8 mouse cellular contexts compared by ENCODE assay signal in genomic region chr4:120188651-120189161, GRCm38 (mm10). TPM values are rescaled to one million over a fixed set of nuclear protein-coding genes. Genes with fewer than 3 reads are reported as not detected.
DNase-seq lines count a peak whose midpoint lies in the region; ATAC-seq and TF ChIP-seq lines count a peak whose summit lies in the region.
"Had no signal": no experiment of that assay in that cellular context is flagged by ENCODE, and none has a peak within 500 bp of the region (broad histone marks: within the 10 kb centered on the region; RNA-seq: fewer than 3 reads in every experiment).

No protein-coding gene starts in this region.

- H3K9me3 ChIP-seq in G1E (replicated peaks): peaks cover 86% of the 10 kb centered on the region
- H3K9me3 ChIP-seq in stomach, embryonic 16.5 days (replicated peaks; ENCODE audit: control insufficient read depth, low read length): no peaks in the 10 kb centered on the region
- H3K9me3 ChIP-seq: limb, embryonic 12.5 days had no signal

- H3K9ac ChIP-seq in stomach, embryonic 16.5 days (ENCODE audit: low read length): no peak overlapping the region
- H3K9ac ChIP-seq: limb, embryonic 12.5 days had no signal

- no peaks in the 10 kb centered on the region for H3K27me3 ChIP-seq in G1E (ENCODE audit: insufficient read depth, low read length)
- no peaks in the 10 kb centered on the region for H3K27me3 ChIP-seq in stomach, embryonic 16.5 days (ENCODE audit: control insufficient read depth, insufficient read depth, low read length)
- H3K27me3 ChIP-seq: limb, embryonic 12.5 days had no signal

- H3K36me3 ChIP-seq in G1E (replicated peaks): no peaks in the 10 kb centered on the region
- no peaks in the 10 kb centered on the region for H3K36me3 ChIP-seq in stomach, embryonic 16.5 days (ENCODE audit: control insufficient read depth, insufficient read depth, low read length)
- H3K36me3 ChIP-seq: limb, embryonic 12.5 days had no signal

- no peaks in the 10 kb centered on the region for H3K4me1 ChIP-seq in G1E (ENCODE audit: insufficient read depth, low read depth, low read length)
- peaks cover 7% of the 10 kb centered on the region for H3K4me1 ChIP-seq in stomach, embryonic 16.5 days (ENCODE audit: control insufficient read depth, insufficient read depth, low read length)

- H3K4me2 ChIP-seq in stomach, embryonic 16.5 days (ENCODE audit: low read depth, low read length): no peak overlapping the region
- H3K4me2 ChIP-seq: limb, embryonic 12.5 days had no signal

- no peak for DNase-seq in G1E (ENCODE audit: low spot score)
- DNase-seq in adrenal gland, adult 2 months: peak; percentile 94
- DNase-seq in fibroblast of lung, adult 2 months (ENCODE audit: low read depth): peak; percentile 89
- DNase-seq in layer of hippocampus, adult 18-20 months (ENCODE audit: low spot score in 2 of 2): peak; percentile 78 to 83
- DNase-seq in lung, postnatal 36 days: peak; percentile 15
- DNase-seq in spleen, adult 18-20 months: no peak

- H3K4me3 ChIP-seq in G1E (ENCODE audit: low read depth, low read length): peak overlapping the region; percentile 22; the same call in 1 of the 2 replicates
- no peak overlapping the region for H3K4me3 ChIP-seq in stomach, embryonic 16.5 days (replicated peaks; ENCODE audit: low read length)
- H3K4me3 ChIP-seq: limb, embryonic 12.5 days had no signal

- ATAC-seq in G1E (ENCODE audit: extremely low read depth, insufficient number of reproducible peaks, low FRiP score, poor library complexity, severe bottlenecking): no peak
- peak; percentile 67 for ATAC-seq in stomach, embryonic 16.5 days (ENCODE audit: insufficient read depth, low FRiP score)

- WGBS in stomach, embryonic 16.5 days: 69% methylated on average over 10 of the region's 10 CpGs

- no peak overlapping the region for H3K27ac ChIP-seq in stomach, embryonic 16.5 days (ENCODE audit: low read length)
- H3K27ac ChIP-seq: limb, embryonic 12.5 days had no signal

- no peak for TF ChIP-seq CTCF in G1E (IDR thresholded peaks at IDR 0.05; ENCODE audit: low read depth, low read length)

RNA-seq across cellular contexts. Expression of gene Edn2, which starts 27.7 kb away (rescaled TPM):
- not detected in 2 replicates for total RNA-seq in G1E (2014; fragmentation: Nextera tagmentation)
- not detected in 2 replicates for total RNA-seq in G1E (2017)
- polyA plus RNA-seq in G1E (2012): not detected in 2 replicates
- not detected for total RNA-seq in adrenal gland, adult 2 months (2021)
- not detected in 2 replicates for polyA plus RNA-seq in adrenal gland, adult 2 months (2012; rRNA removed)
- total RNA-seq in layer of hippocampus, adult 18-20 months (2021): not detected
- 3.7 and 4.0 TPM in 2 replicates for polyA plus RNA-seq in stomach, embryonic 16.5 days (2015; fragmentation: Nextera tagmentation; extraction: Ambion mirVana)

Comparison
In these comparisons a context has a peak if more than half of its experiments do, and no peak if none do; other contexts are left out.
1. DNase-seq: peak in adrenal gland, adult 2 months (single experiment), fibroblast of lung, adult 2 months (single experiment), layer of hippocampus, adult 18-20 months (2 of 2) and lung, postnatal 36 days (single experiment); none in G1E (single experiment) and spleen, adult 18-20 months (0 of 2).